Mouse (Mus musculus): ENCODE results near the gene Cnot1. TPM values are rescaled to one million over a fixed set of nuclear protein-coding genes. Genes with fewer than 3 reads are reported as not detected.
A peak's percentile ranks its signal among the peaks of the same experiment; 100 is the strongest.

Cnot1 gene
- total and polyA plus RNA-seq, 2 experiments from 2014 or later, result 25.4 to 141 TPM

GRCm38 (mm10) chr8:95709579-95709978 is 97.7 kb downstream of the Cnot1 start:
- 87% methylated on average over 7 of the region's 7 CpGs for WGBS

GRCm38 (mm10) chr8:95704538-95704937 is 102.7 kb downstream of the Cnot1 start:
- peak overlapping the region; percentile 91 for H3K27ac ChIP-seq
- 96% methylated on average over 3 of the region's 3 CpGs for WGBS
- H3K27me3 ChIP-seq (ENCODE audit: insufficient read depth, low read length), result no peaks in the 10 kb centered on the region
- H3K4me3 ChIP-seq (ENCODE audit: low read length), result peak overlapping the region; percentile 79
- ATAC-seq, result no peak
- no peaks in the 10 kb centered on the region for H3K9me3 ChIP-seq (ENCODE audit: low read length)
- H3K4me1 ChIP-seq (ENCODE audit: insufficient read depth, low read length), result peaks cover 26% of the 10 kb centered on the region
- H3K4me2 ChIP-seq (ENCODE audit: low read depth, low read length), result peak overlapping the region; percentile 91
- TF ChIP-seq CTCF (IDR thresholded peaks at IDR 0.05; ENCODE audit: low read depth), result no peak
- peak overlapping the region; percentile 82 for H3K9ac ChIP-seq (replicated peaks; ENCODE audit: low read length)
- peaks cover 22% of the 10 kb centered on the region for H3K36me3 ChIP-seq (ENCODE audit: insufficient read depth, low read length)
- no peak for DNase-seq (ENCODE audit: low spot score)

More at GRCm38 (mm10) chr8:95709579-95709978, 97.7 kb downstream of the Cnot1 start:
- H3K27me3 ChIP-seq (ENCODE audit: insufficient read depth, low read length), result no peaks in the 10 kb centered on the region
- peaks cover 2% of the 10 kb centered on the region; the same call in 1 of the 2 replicates for H3K4me1 ChIP-seq (ENCODE audit: insufficient read depth, low read length)
- DNase-seq (ENCODE audit: low spot score) (no peak), ATAC-seq (no peak)
- H3K9me3 ChIP-seq (ENCODE audit: low read length), result no peaks in the 10 kb centered on the region
- no peak overlapping the region for H3K9ac ChIP-seq (replicated peaks; ENCODE audit: low read length)
- H3K4me2 ChIP-seq (ENCODE audit: low read depth, low read length), result no peak overlapping the region
- H3K36me3 ChIP-seq (ENCODE audit: insufficient read depth, low read length), result peaks cover 30% of the 10 kb centered on the region
- no peak overlapping the region for H3K27ac ChIP-seq
- H3K4me3 ChIP-seq (ENCODE audit: low read length), result no peak overlapping the region
- no peak for TF ChIP-seq CTCF (IDR thresholded peaks at IDR 0.05; ENCODE audit: low read depth)

GRCm38 (mm10) chr8:95703461-95704260 is 103.6 kb downstream of the Cnot1 start:
- Histone ChIP-seq H3K9me3 (ENCODE audit: low read length) (no peaks in the 10 kb centered on the region), H3K4me2 (ENCODE audit: low read depth, low read length) (peak overlapping the region; percentile 91), H3K27me3 (ENCODE audit: insufficient read depth, low read length) (no peaks in the 10 kb centered on the region), H3K4me3 (ENCODE audit: low read length) (peak overlapping the region; percentile 79), H3K9ac (replicated peaks; ENCODE audit: low read length) (peak overlapping the region; percentile 82), H3K36me3 (ENCODE audit: insufficient read depth, low read length) (peaks cover 22% of the 10 kb centered on the region), H3K4me1 (ENCODE audit: insufficient read depth, low read length) (peaks cover 26% of the 10 kb centered on the region), H3K27ac (peak overlapping the region; percentile 91)
- DNase-seq (ENCODE audit: low spot score), result peak; percentile 93
- ATAC-seq, result peak; percentile 67
- WGBS, result 2% methylated on average over 15 of the region's 15 CpGs
- TF ChIP-seq CTCF (IDR thresholded peaks at IDR 0.05; ENCODE audit: low read depth), result no peak

DNA sequence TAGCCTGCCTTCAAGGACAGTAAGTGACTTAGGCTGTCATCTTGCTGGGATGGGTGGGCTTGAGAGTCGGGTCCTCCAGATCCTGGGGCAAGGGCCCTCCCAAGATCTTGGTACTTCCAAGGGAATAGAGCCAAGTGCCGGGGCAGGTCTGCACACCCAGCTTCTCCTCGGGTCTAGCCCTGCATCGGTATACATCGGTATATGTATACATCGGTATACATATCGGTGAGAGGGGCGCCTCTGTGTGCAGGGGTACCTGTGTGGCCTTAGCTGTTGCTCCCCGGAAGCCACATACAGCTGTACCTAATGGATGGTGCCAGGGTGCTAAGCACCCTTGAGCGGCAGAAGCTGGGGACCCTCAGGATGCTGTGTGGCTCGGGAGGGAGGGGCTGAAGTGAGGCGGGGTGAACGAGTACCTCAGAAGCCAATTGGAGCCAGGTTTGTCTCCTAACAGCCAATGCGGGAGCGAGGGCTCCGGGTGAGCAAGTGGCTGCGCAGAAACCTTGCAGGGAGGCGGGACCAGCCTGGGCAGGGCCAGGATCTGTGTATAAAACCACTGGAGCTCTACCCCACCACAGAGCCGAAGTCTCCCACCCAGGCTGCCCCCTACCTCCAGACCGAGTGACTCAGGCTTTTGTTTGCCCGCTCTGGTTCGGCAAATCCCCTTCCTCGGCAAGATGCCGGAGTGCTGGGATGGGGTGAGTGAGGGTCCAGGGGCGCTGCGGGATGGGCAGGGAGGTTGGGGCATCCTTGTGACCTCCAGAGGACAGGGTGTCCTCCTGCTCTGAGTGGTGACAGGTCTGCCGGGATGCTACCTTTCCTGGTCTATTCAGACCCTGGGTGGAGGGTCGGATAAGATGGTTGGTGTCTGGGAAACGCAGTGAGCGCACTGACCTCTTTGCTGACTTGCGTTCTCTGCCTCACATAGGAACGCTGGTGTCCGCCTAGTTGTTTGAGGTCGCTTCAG is 104.5 kb downstream of the Cnot1 start:
- ATAC-seq (peak; percentile 92), DNase-seq (ENCODE audit: low spot score) (peak; percentile 97)
- TF ChIP-seq CTCF (IDR thresholded peaks at IDR 0.05; ENCODE audit: low read depth), result peak; percentile 22; the same call in 1 of the 2 replicates
- H3K27ac ChIP-seq, result peak overlapping the region; percentile 91
- H3K4me2 ChIP-seq (ENCODE audit: low read depth, low read length), result peak overlapping the region; percentile 91
- peaks cover 13% of the 10 kb centered on the region; the same call in 1 of the 2 replicates for H3K36me3 ChIP-seq (ENCODE audit: insufficient read depth, low read length)
- peak overlapping the region; percentile 79 for H3K4me3 ChIP-seq (ENCODE audit: low read length)
- no peaks in the 10 kb centered on the region for H3K9me3 ChIP-seq (ENCODE audit: low read length)
- WGBS, result 1% methylated on average over 34 of the region's 34 CpGs
- H3K4me1 ChIP-seq (ENCODE audit: insufficient read depth, low read length), result peaks cover 26% of the 10 kb centered on the region
- H3K9ac ChIP-seq (replicated peaks; ENCODE audit: low read length), result peak overlapping the region; percentile 82
- no peaks in the 10 kb centered on the region for H3K27me3 ChIP-seq (ENCODE audit: insufficient read depth, low read length)

- Histone ChIP-seq H3K36me3 (ENCODE audit: insufficient read depth, low read length) (peaks cover 5% of the 10 kb centered on the region; the same call in 1 of the 2 replicates), H3K4me3 (ENCODE audit: low read length) (no peak overlapping the region), H3K4me1 (ENCODE audit: insufficient read depth, low read length) (peaks cover 26% of the 10 kb centered on the region), H3K4me2 (ENCODE audit: low read depth, low read length) (peak overlapping the region; percentile 91; the same call in 1 of the 2 replicates), H3K9me3 (ENCODE audit: low read length) (no peaks in the 10 kb centered on the region), H3K27me3 (ENCODE audit: insufficient read depth, low read length) (no peaks in the 10 kb centered on the region), H3K9ac (replicated peaks; ENCODE audit: low read length) (no peak overlapping the region), H3K27ac (no peak overlapping the region)
- ATAC-seq (no peak), DNase-seq (ENCODE audit: low spot score) (no peak)
- TF ChIP-seq CTCF (IDR thresholded peaks at IDR 0.05; ENCODE audit: low read depth), result no peak
- 67% methylated on average over 4 of the region's 4 CpGs for WGBS
Measured at GRCm38 (mm10) chr8:95701809-95702208, 105.5 kb downstream of the Cnot1 start.

GRCm38 (mm10) chr8:95700282-95700681 is 107.0 kb downstream of the Cnot1 start:
- no peak for ATAC-seq
- TF ChIP-seq CTCF (IDR thresholded peaks at IDR 0.05; ENCODE audit: low read depth), result no peak
- peaks cover 26% of the 10 kb centered on the region for H3K4me1 ChIP-seq (ENCODE audit: insufficient read depth, low read length)
- no peaks in the 10 kb centered on the region for H3K27me3 ChIP-seq (ENCODE audit: insufficient read depth, low read length)
- peak overlapping the region; percentile 64; the same call in 1 of the 2 replicates for H3K27ac ChIP-seq
- no peak overlapping the region for H3K9ac ChIP-seq (replicated peaks; ENCODE audit: low read length)
- no peak overlapping the region for H3K4me3 ChIP-seq (ENCODE audit: low read length)
- peak; percentile 86 for DNase-seq (ENCODE audit: low spot score)
- no peaks in the 10 kb centered on the region for H3K9me3 ChIP-seq (ENCODE audit: low read length)
- 14% methylated on average over 9 of the region's 9 CpGs for WGBS
- peak overlapping the region; percentile 28; the same call in 1 of the 2 replicates for H3K4me2 ChIP-seq (ENCODE audit: low read depth, low read length)
- no peaks in the 10 kb centered on the region for H3K36me3 ChIP-seq (ENCODE audit: insufficient read depth, low read length)
